Mouse (Mus musculus): Measurements from ENCODE around the gene Xylt2.
A peak's percentile ranks its signal among the peaks of the same experiment; 100 is the strongest.
"Not testable (repeated sequence)": the region's sequence is repeated elsewhere in the genome, so short reads cannot be mapped to it uniquely, and the experiment has no call there.

Gene Xylt2

GRCm38 (mm10) chr11:94676308-94676707 lies 1.0 kb downstream of the Xylt2 start:
- no peak for DNase-seq (ENCODE audit: low spot score in 2 of 2)

GRCm38 (mm10) chr11:94675446-94675845 lies 1.9 kb downstream of the Xylt2 start:
- DNase-seq (ENCODE audit: low spot score in 2 of 2), result no peak

GRCm38 (mm10) chr11:94674984-94675383 lies 2.3 kb downstream of the Xylt2 start:
- no peak for DNase-seq (ENCODE audit: low spot score in 2 of 2)

- no peak for DNase-seq (ENCODE audit: low spot score in 2 of 2)
Measured at GRCm38 (mm10) chr11:94665281-94665680, 12.0 kb downstream of the Xylt2 start.

- no peak for DNase-seq (ENCODE audit: low spot score in 2 of 2)
Measured at GRCm38 (mm10) chr11:94661344-94661743, 16.0 kb downstream of the Xylt2 start.

- DNase-seq (ENCODE audit: low spot score in 2 of 2), result peak; percentile 62 to 80
Measured at GRCm38 (mm10) chr11:94653663-94654436, 23.5 kb downstream of the Xylt2 start, which contains the start of the genes Mrpl27 and Eme1. Gene Mrpl27 (plus strand): TSS chr11:94653767. Gene Eme1 (minus strand): TSS chr11:94653964.

GRCm38 (mm10) chr11:94652973-94653372 lies 24.3 kb downstream of the Xylt2 start:
- DNase-seq (ENCODE audit: low spot score in 2 of 2), result no peak

- not testable (repeated sequence) for DNase-seq (ENCODE audit: low spot score in 2 of 2)
Measured at GRCm38 (mm10) chr11:94651241-94651640, 26.1 kb downstream of the Xylt2 start.

- DNase-seq (ENCODE audit: low spot score in 2 of 2), result no peak
Measured at GRCm38 (mm10) chr11:94646457-94646856, 30.9 kb downstream of the Xylt2 start.

GRCm38 (mm10) chr11:94644461-94645219 lies 32.7 kb downstream of the Xylt2 start:
- DNase-seq (ENCODE audit: low spot score in 2 of 2), result no peak

- DNase-seq (ENCODE audit: low spot score in 2 of 2), result no peak
Measured at GRCm38 (mm10) chr11:94634431-94634830, 42.9 kb downstream of the Xylt2 start.

- no peak for DNase-seq (ENCODE audit: low spot score in 2 of 2)
Measured at GRCm38 (mm10) chr11:94632988-94633387, 44.3 kb downstream of the Xylt2 start.

- DNase-seq (ENCODE audit: low spot score in 2 of 2), result no peak
Measured at GRCm38 (mm10) chr11:94631969-94632368, 45.3 kb downstream of the Xylt2 start.

GRCm38 (mm10) chr11:94630199-94631011 lies 46.9 kb downstream of the Xylt2 start:
- DNase-seq (ENCODE audit: low spot score in 2 of 2), result peak in 1 of 2 experiments; percentile 22

GRCm38 (mm10) chr11:94629884-94630198 lies 47.5 kb downstream of the Xylt2 start:
- DNase-seq (ENCODE audit: low spot score in 2 of 2), result no peak

- peak; percentile 97 to 98 for DNase-seq (ENCODE audit: low spot score in 2 of 2)
Measured at GRCm38 (mm10) chr11:94629199-94629883, 48.0 kb downstream of the Xylt2 start, which contains the start of gene Lrrc59. Gene Lrrc59 (plus strand): TSS chr11:94629767.

- no peak for DNase-seq (ENCODE audit: low spot score in 2 of 2)
Measured at GRCm38 (mm10) chr11:94622162-94622561, 55.2 kb downstream of the Xylt2 start.

GRCm38 (mm10) chr11:94621458-94621852 lies 55.9 kb downstream of the Xylt2 start:
- no peak for DNase-seq (ENCODE audit: low spot score in 2 of 2)

GRCm38 (mm10) chr11:94620766-94621457 lies 56.4 kb downstream of the Xylt2 start:
- no peak for DNase-seq (ENCODE audit: low spot score in 2 of 2)

GRCm38 (mm10) chr11:94617646-94618045 lies 59.7 kb downstream of the Xylt2 start:
- DNase-seq (ENCODE audit: low spot score in 2 of 2), result no peak

- DNase-seq (ENCODE audit: low spot score in 2 of 2), result no peak
Measured at GRCm38 (mm10) chr11:94615494-94615893, 61.8 kb downstream of the Xylt2 start.
